Mouse (Mus musculus): ENCODE measurements around the gene Ddx58. TPM values are rescaled to one million over a fixed set of nuclear protein-coding genes. Genes with fewer than 3 reads are reported as not detected.

Gene Ddx58
- total RNA-seq, 2 experiments from 2014 or later = 3.1 to 5.1 TPM

GRCm38 (mm10) chr4:40193461-40193860 lies 46.2 kb downstream of the Ddx58 start:
- no peak for DNase-seq (ENCODE audit: low spot score in 2 of 2)
- intact Hi-C loops (cut with DNase I) = no loop called here

DNA sequence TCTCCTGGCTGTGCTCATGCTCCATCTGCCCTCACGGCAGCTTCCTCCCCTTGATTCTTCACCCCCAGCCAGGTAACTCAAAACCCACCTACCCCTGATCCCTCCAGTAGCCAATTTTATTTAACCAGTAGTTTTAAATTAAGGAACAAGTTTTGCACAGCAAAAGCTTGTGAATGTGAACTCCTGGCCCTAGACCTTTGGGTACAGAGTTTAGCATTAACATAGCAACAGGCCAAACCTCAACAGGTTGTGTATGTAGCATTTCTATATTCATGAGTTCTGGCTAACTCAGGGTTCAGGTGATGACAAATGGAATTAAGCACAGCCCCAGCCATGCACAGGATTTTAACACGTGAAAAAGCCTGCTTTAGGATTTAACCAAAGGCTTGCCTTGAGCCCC lies 47.4 kb downstream of the Ddx58 start:
- intact Hi-C loops (cut with DNase I) = no loop called here
- DNase-seq (ENCODE audit: low spot score in 2 of 2) = no peak

GRCm38 (mm10) chr4:40187956-40188355 lies 51.7 kb downstream of the Ddx58 start:
- DNase-seq (ENCODE audit: low spot score in 2 of 2) = no peak
- intact Hi-C loops (cut with DNase I) = no loop called here

DNA sequence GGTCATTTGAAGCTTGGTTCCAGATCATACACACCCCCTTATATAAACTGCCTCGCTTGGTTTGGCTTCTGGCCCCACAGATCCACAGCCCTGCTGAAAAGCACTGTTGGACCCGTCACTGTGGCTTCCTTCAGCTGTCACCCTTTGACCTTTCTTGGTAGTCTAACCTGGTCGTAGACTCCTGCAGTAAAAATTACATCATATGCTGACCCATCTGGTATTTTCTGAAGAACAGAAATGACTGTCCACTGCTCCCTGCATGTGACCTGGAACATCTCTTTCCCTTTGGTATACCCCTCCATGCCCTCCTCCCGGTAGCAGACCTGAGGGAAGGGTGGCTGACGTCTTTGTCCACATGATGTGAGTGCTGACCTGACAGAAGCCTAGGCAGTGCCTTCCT lies 55.2 kb downstream of the Ddx58 start:
- intact Hi-C loops (cut with DNase I) = loop anchor here (5.0 kb wide), 2 partner anchors 83 to 103 kb away; partner anchors contain the start of genes Smim27 and Topors
- DNase-seq (ENCODE audit: low spot score in 2 of 2) = no peak

- intact Hi-C loops (cut with DNase I) = loop anchor here (5.0 kb wide), 2 partner anchors 84 to 104 kb away; partner anchors contain the start of genes Smim27 and Topors
- DNase-seq (ENCODE audit: low spot score in 2 of 2) = no peak
Observed at GRCm38 (mm10) chr4:40183781-40184180, 55.8 kb downstream of the Ddx58 start.

DNA sequence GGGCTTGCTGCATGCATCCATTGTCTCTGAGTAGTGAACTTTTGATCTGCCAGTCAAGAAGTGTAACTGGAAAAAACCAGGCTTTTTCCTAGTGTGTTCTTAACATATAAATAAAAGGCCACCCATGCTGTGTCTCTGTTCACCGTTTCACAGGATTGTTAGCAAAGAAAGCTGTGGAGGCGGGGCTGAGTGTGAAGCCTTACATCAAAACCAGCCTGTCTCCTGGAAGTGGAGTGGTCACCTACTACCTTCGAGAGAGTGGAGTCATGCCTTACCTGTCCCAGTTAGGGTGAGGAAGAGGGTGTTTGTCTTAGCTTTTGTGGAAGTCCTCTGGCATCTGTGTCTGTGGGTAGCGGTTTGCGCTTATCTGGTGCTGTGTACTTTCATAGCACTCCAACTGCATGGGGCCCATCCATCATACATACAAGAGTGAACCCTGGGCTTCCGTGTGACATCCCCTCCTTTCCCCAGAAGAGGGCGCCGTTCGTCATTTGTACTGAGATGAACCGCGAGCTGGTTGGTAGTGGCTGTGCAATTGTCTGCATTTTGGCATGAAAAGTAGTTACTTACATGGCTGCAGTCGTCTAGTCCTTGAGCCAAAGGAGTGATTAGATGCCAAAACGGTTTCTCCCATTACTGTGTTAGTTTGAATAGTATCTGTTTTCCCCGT lies 56.8 kb downstream of the Ddx58 start:
- peak; percentile 75 to 79 for DNase-seq (ENCODE audit: low spot score in 2 of 2)
- intact Hi-C loops (cut with DNase I) = loop anchor here (5.0 kb wide), 2 partner anchors 85 to 105 kb away; partner anchors contain the start of genes Smim27 and Topors

DNA sequence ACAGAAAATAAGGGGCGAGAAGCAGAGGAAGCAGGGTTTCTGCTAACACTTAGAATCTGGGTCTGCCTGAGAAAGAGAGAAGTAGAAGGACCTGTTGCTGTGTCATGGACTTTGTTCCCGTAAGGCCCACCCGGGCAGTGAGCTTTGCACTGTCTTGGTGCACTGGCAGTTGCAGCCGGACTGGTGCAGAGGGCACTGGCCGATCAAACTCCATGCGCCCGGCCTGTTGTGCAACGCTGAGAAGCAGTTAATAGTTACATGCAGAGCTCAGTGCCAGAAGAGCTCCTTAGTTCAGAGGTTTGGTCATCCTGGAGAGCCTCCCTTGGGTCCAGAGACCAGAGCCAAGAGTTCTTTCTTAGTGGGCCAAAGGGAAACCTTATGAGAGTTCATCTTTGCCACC lies 57.9 kb downstream of the Ddx58 start:
- DNase-seq (ENCODE audit: low spot score in 2 of 2) = no peak
- intact Hi-C loops (cut with DNase I) = loop anchor here (5.0 kb wide), 2 partner anchors 86 to 106 kb away; partner anchors contain the start of genes Smim27 and Topors

DNA sequence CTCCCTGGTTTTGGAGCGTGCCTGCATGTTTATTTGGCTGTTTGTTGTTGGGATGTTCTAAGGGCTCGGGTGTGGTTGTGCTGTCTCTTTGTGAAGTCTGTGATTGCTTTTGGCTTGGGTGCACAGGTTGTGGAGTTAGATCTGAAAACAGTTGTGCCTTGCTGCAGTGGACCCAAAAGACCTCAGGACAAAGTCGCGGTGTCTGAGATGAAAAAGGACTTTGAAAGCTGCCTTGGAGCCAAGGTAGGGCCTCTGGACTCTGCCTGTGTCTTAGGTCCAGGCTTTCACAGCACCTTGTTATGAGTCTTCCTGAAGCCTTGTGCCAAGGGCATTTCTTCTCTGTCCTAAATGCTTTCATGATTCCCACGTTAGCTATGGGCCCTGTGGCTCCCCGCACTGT lies 59.6 kb downstream of the Ddx58 start:
- intact Hi-C loops (cut with DNase I) = loop anchor here (5.0 kb wide), 2 partner anchors 87 to 107 kb away; partner anchors contain the start of genes Smim27 and Topors
- DNase-seq (ENCODE audit: low spot score in 2 of 2) = no peak

GRCm38 (mm10) chr4:40178584-40178983 lies 61.0 kb downstream of the Ddx58 start:
- no peak for DNase-seq (ENCODE audit: low spot score in 2 of 2)
- intact Hi-C loops (cut with DNase I) = no loop called here

DNA sequence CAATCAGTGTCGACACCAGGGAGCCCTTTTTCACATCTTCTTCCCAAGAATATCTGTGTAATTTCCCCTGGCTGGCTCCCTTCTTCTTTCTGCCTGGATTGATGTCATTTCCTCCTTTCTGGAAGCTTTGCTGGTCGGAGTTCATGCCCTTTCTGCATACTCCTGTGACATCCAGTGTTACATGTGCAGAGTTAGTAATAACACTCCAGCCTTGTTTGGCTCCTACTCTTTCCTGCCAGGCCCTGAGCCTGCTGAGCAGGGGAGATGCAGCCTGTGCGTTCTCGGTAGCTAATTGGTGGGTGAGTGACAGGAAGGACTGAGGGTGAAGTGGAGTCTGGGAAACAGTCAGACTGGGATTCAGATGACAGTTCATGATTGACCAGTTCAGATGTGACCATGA lies 65.3 kb downstream of the Ddx58 start:
- intact Hi-C loops (cut with DNase I) = no loop called here
- no peak for DNase-seq (ENCODE audit: low spot score in 2 of 2)

DNA sequence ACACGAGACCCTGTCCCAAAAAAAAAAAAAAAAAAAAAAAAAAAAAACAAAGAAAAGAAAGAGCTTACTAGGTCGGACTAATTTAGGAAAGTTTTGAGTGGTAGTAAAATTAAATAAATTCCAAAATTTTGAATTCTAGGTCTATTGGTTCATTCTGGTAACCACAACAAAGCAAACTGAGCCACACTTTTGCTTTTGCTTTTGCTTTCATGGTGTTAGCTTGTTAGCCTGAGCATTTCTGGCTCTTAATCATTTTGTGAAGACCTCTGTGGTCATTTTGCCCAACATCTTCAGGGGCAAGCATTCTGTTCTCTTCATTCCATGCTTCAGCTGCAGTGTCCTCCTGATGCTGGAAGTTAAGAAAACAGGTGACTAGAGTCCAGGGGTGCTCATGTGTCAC lies 67.3 kb downstream of the Ddx58 start:
- intact Hi-C loops (cut with DNase I) = no loop called here
- DNase-seq (ENCODE audit: low spot score in 2 of 2) = no peak

GRCm38 (mm10) chr4:40171477-40171876 lies 68.2 kb downstream of the Ddx58 start:
- intact Hi-C loops (cut with DNase I) = no loop called here
- no peak for DNase-seq (ENCODE audit: low spot score in 2 of 2)

DNA sequence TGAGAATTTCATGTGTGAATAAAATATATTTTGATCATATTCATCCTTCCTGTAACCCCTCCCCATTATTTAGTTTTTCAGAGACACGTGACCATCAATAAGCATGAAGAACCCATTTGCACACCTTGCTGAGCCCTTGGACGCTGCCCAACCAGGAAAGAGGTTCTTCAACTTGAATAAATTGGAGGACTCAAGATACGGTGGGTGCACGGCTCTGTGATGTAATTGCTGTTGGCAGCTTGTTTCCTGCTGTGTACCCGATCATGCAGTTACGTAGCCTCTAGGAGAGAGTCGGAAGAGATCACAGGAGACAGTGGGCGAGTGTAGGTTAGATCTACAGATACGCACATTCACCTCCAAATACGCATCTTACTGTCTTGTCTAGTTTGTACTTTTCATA lies 76.0 kb downstream of the Ddx58 start:
- intact Hi-C loops (cut with DNase I) = no loop called here

GRCm38 (mm10) chr4:40160591-40161434 lies 78.8 kb downstream of the Ddx58 start:
- DNase-seq (ENCODE audit: low spot score in 2 of 2) = no peak
- intact Hi-C loops (cut with DNase I) = no loop called here

More for the DNA sequence above, 76.0 kb downstream of the Ddx58 start:
- no peak for DNase-seq (ENCODE audit: low spot score in 2 of 2)

DNA sequence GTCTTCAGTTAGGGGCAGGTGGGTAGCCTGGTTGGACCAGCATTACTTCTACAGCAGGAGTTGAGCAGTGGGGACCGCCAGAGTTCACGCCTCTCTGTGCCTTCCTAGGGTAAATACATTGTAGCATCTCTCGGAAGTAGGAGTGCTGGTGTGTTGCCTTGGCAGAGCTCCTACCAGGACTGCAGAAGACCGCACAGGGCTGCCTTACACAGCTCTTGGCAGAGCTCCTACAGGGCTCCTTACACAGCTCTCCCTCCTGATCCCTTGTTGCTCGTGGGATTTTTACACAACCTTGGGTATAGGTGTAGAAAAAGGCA lies 81.4 kb downstream of the Ddx58 start:
- DNase-seq (ENCODE audit: low spot score in 2 of 2) = no peak

DNA sequence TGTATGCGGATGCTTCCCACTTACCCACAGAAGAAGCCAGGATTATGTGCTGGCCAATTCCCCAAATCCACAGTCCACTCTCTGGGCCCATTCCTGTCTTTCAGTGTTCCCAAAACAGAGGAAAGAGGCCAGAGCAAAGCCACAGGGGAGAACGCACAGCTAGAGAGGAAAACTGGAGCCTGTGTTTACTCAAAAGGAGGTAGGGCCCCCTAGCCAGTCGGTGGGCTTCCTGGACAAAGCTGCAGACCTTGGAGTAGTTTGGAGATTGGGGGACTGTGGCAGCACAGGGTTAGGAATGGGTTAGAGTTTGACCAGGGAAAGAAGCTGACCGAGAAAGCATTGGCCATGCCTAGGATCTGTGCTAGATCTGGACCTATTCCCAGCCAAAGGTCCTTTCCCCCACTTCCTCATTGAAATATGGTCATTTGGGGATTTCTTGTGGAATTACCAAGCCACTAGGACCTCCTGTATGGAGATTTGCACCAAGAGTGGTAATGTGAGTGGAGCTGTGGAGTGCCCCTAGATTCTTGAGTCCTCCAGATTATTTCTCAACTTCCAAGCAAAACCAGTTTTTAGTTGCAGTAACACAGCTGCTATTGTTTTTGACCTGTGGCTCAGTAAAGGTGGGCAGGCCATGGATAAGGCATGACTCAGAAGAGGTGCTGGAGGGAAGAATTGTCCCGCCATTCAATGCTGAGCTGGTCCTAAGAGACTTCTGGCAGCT lies 82.0 kb downstream of the Ddx58 start:
- intact Hi-C loops (cut with DNase I) = no loop called here
- no peak for DNase-seq (ENCODE audit: low spot score in 2 of 2)

More for the DNA sequence above, 81.4 kb downstream of the Ddx58 start:
- intact Hi-C loops (cut with DNase I) = no loop called here

GRCm38 (mm10) chr4:40156582-40157499 lies 82.8 kb downstream of the Ddx58 start:
- no peak for DNase-seq (ENCODE audit: low spot score in 2 of 2)
- intact Hi-C loops (cut with DNase I) = no loop called here

GRCm38 (mm10) chr4:40156153-40156552 lies 83.5 kb downstream of the Ddx58 start:
- no peak for DNase-seq (ENCODE audit: low spot score in 2 of 2)
- intact Hi-C loops (cut with DNase I) = no loop called here

- no peak for DNase-seq (ENCODE audit: low spot score in 2 of 2)
- intact Hi-C loops (cut with DNase I) = no loop called here
Observed at GRCm38 (mm10) chr4:40155467-40155999, 84.1 kb downstream of the Ddx58 start.

Data from left cerebral cortex, postnatal 14 days (tissue).